Mouse (Mus musculus) left cerebral cortex, postnatal 4 days (tissue): ENCODE results near the gene Cygb. TPM values are rescaled to one million over a fixed set of nuclear protein-coding genes. Genes with fewer than 3 reads are reported as not detected.
"Not testable (repeated sequence)": the region's sequence is repeated elsewhere in the genome, so short reads cannot be mapped to it uniquely, and the experiment has no call there.

Source experiments
- DNase-seq: peaks from one replicate; pipeline ENCODE4 v3.0.0-alpha.2; 2022
- intact Hi-C: fragments of 180-260 bp; cut with DNase I; formaldehyde crosslinking; loops from one replicate; pipeline ENCODE4 v1.15.1; 2025
- total RNA-seq, 2 experiments: library from RNA; stranded (reverse); gene quantifications; 2 replicates each; pipeline ENCODE4 v1.2.3; 2021

Gene Cygb
- total RNA-seq, 2 experiments from 2014 or later: 17.1 to 20.6 TPM

GRCm38 (mm10) chr11:116642681-116643578 is 11.2 kb downstream of the Cygb start:
- intact Hi-C loops: loop anchor here (2.0 kb wide), 1 partner anchor 166 kb away; no protein-coding TSS in a partner anchor
- peak; percentile 93 for DNase-seq

GRCm38 (mm10) chr11:116641731-116642130 is 12.4 kb downstream of the Cygb start:
- intact Hi-C loops: loop anchor here (2.0 kb wide), 1 partner anchor 167 kb away; no protein-coding TSS in a partner anchor
- no peak for DNase-seq

- intact Hi-C loops: no loop called here
- peak; percentile 55 for DNase-seq
Measured at GRCm38 (mm10) chr11:116641168-116641567, 12.9 kb downstream of the Cygb start.

- DNase-seq, intact Hi-C loops: not testable (repeated sequence)
Measured at GRCm38 (mm10) chr11:116636607-116637006, 17.5 kb downstream of the Cygb start.

GRCm38 (mm10) chr11:116632962-116633361 is 21.2 kb downstream of the Cygb start:
- DNase-seq: no peak
- intact Hi-C loops: no loop called here

GRCm38 (mm10) chr11:116630171-116630965 is 23.7 kb downstream of the Cygb start:
- intact Hi-C loops: no loop called here
- no peak for DNase-seq

GRCm38 (mm10) chr11:116629472-116629871 is 24.6 kb downstream of the Cygb start:
- no peak for DNase-seq
- intact Hi-C loops: loop anchor here (5.0 to 10.0 kb wide), 2 partner anchors 82 to 315 kb away; no protein-coding TSS in a partner anchor

GRCm38 (mm10) chr11:116628712-116629111 is 25.4 kb downstream of the Cygb start:
- intact Hi-C loops: loop anchor here (5.0 to 10.0 kb wide), 2 partner anchors 81 to 314 kb away; no protein-coding TSS in a partner anchor
- DNase-seq: peak; percentile 86

- intact Hi-C loops: loop anchor here (5.0 to 10.0 kb wide), 2 partner anchors 80 to 313 kb away; no protein-coding TSS in a partner anchor
- DNase-seq: no peak
Measured at GRCm38 (mm10) chr11:116627072-116628020, 26.8 kb downstream of the Cygb start.

- no peak for DNase-seq
- intact Hi-C loops: loop anchor here (5.0 to 10.0 kb wide), 2 partner anchors 79 to 312 kb away; no protein-coding TSS in a partner anchor
Measured at GRCm38 (mm10) chr11:116626299-116627071, 27.6 kb downstream of the Cygb start, which contains the start of gene Rhbdf2. Gene Rhbdf2 (minus strand): TSS chr11:116627019.

GRCm38 (mm10) chr11:116625081-116626000 is 28.8 kb downstream of the Cygb start:
- intact Hi-C loops: loop anchor here (5.0 to 10.0 kb wide), 2 partner anchors 78 to 311 kb away; no protein-coding TSS in a partner anchor

GRCm38 (mm10) chr11:116624131-116624832 is 29.8 kb downstream of the Cygb start:
- intact Hi-C loops: loop anchor here (10.0 kb wide), 1 partner anchor 309 kb away; no protein-coding TSS in a partner anchor
- no peak for DNase-seq

More at GRCm38 (mm10) chr11:116625081-116626000, 28.8 kb downstream of the Cygb start:
- DNase-seq: no peak

GRCm38 (mm10) chr11:116623281-116624124 is 30.6 kb downstream of the Cygb start:
- DNase-seq: no peak
- intact Hi-C loops: loop anchor here (10.0 kb wide), 1 partner anchor 309 kb away; no protein-coding TSS in a partner anchor

GRCm38 (mm10) chr11:116621258-116621704 is 32.8 kb downstream of the Cygb start:
- intact Hi-C loops: loop anchor here (10.0 kb wide), 1 partner anchor 306 kb away; no protein-coding TSS in a partner anchor
- peak; percentile 92 for DNase-seq

- DNase-seq: peak; percentile 63
- intact Hi-C loops: loop anchor here (10.0 kb wide), 1 partner anchor 306 kb away; no protein-coding TSS in a partner anchor
Measured at GRCm38 (mm10) chr11:116620559-116621253, 33.4 kb downstream of the Cygb start.
